8 mouse cellular contexts compared by ENCODE assay signal in genomic region chr17:29339170-29339768, GRCm38 (mm10). TPM values are rescaled to one million over a fixed set of nuclear protein-coding genes. Genes with fewer than 3 reads are reported as not detected.
A peak's percentile ranks its signal among the peaks of the same experiment; 100 is the strongest.
DNase-seq lines count a peak whose midpoint lies in the region; ATAC-seq and TF ChIP-seq lines count a peak whose summit lies in the region.

No protein-coding gene starts in this region.

- 73% methylated on average over 11 of the region's 11 CpGs for WGBS in lung, embryonic 16.5 days
- 46% methylated on average over 11 of the region's 11 CpGs for WGBS in kidney, adult 2 months
- 81% methylated on average over 11 of the region's 11 CpGs for WGBS in neural tube, embryonic 14.5 days

- peaks cover 28% of the 10 kb centered on the region for H3K4me1 ChIP-seq in lung, embryonic 16.5 days (replicated peaks; ENCODE audit: control insufficient read depth, insufficient read depth, low read length)
- peaks cover 16% of the 10 kb centered on the region for H3K4me1 ChIP-seq in kidney, adult 2 months (ENCODE audit: control insufficient read depth, insufficient read depth, low read length)
- H3K4me1 ChIP-seq in neural tube, embryonic 14.5 days (ENCODE audit: control insufficient read depth, insufficient read depth, low read length), result peaks cover 15% of the 10 kb centered on the region; the same call in 1 of the 2 replicates

- H3K4me3 ChIP-seq in lung, embryonic 16.5 days (ENCODE audit: low read length), result no peak overlapping the region
- no peak overlapping the region for H3K4me3 ChIP-seq in kidney, adult 2 months (ENCODE audit: insufficient read depth, low read depth, low read length)
- H3K4me3 ChIP-seq in neural tube, embryonic 14.5 days (ENCODE audit: low read depth, low read length), result no peak overlapping the region

- no peak for TF ChIP-seq CTCF in kidney, adult 2 months (conservative IDR thresholded peaks at IDR 0.05; ENCODE audit: insufficient read depth, insufficient read length, low read depth, low read length)

- H3K36me3 ChIP-seq in lung, embryonic 16.5 days (ENCODE audit: control insufficient read depth, insufficient read depth, low read length), result peaks cover 47% of the 10 kb centered on the region
- H3K36me3 ChIP-seq in kidney, adult 2 months (ENCODE audit: control insufficient read depth, insufficient read depth, low read length), result peaks cover 4% of the 10 kb centered on the region
- peaks cover 61% of the 10 kb centered on the region for H3K36me3 ChIP-seq in neural tube, embryonic 14.5 days (ENCODE audit: control insufficient read depth, insufficient read depth, low read length)

- no peak for ATAC-seq in lung, embryonic 16.5 days (ENCODE audit: low read depth)
- ATAC-seq in neural tube, embryonic 14.5 days (ENCODE audit: low read depth), result no peak
- no peak for ATAC-seq in granulocyte monocyte progenitor cell, adult 5-6 weeks (replicated peaks; ENCODE audit: poor library complexity, severe bottlenecking)

- H3K27ac ChIP-seq in lung, embryonic 16.5 days (ENCODE audit: low read length), result peak overlapping the region; percentile 61
- H3K27ac ChIP-seq in kidney, adult 2 months (ENCODE audit: insufficient read depth, low read depth, low read length), result no peak overlapping the region; the same call in 1 of the 2 replicates
- peak overlapping the region; percentile 39; the same call in 1 of the 2 replicates for H3K27ac ChIP-seq in neural tube, embryonic 14.5 days (ENCODE audit: low read depth, low read length)

- H3K9ac ChIP-seq in lung, embryonic 16.5 days (ENCODE audit: low read length), result no peak overlapping the region
- no peak overlapping the region for H3K9ac ChIP-seq in neural tube, embryonic 14.5 days (replicated peaks; ENCODE audit: low read depth, low read length)

- no peaks in the 10 kb centered on the region for H3K27me3 ChIP-seq in lung, embryonic 16.5 days (ENCODE audit: control insufficient read depth, insufficient read depth, low read depth, low read length)
- no peaks in the 10 kb centered on the region for H3K27me3 ChIP-seq in kidney, adult 2 months (replicated peaks; ENCODE audit: control insufficient read depth, insufficient read depth, low read length)
- H3K27me3 ChIP-seq in neural tube, embryonic 14.5 days (ENCODE audit: control insufficient read depth, insufficient read depth, low read length), result no peaks in the 10 kb centered on the region

- DNase-seq in adrenal gland, postnatal 14 days, result peak; percentile 70
- DNase-seq in adrenal gland, postnatal 4 days (ENCODE audit: low spot score in 2 of 2), result no peak
- DNase-seq in lung, postnatal 14 days, result no peak
- DNase-seq in kidney, adult 2 months, result peak; percentile 78
- no peak for DNase-seq in embryo, embryonic 11 days

- no peak overlapping the region for H3K4me2 ChIP-seq in lung, embryonic 16.5 days (ENCODE audit: low read depth, low read length)
- H3K4me2 ChIP-seq in neural tube, embryonic 14.5 days (ENCODE audit: low read depth, low read length), result no peak overlapping the region

- no peak for TF ChIP-seq POLR2A in kidney, adult 2 months (IDR thresholded peaks at IDR 0.05; ENCODE audit: low read depth, low read length)

- H3K9me3 ChIP-seq in lung, embryonic 16.5 days (ENCODE audit: control insufficient read depth, low read length), result no peaks in the 10 kb centered on the region
- H3K9me3 ChIP-seq in neural tube, embryonic 14.5 days (ENCODE audit: control insufficient read depth, low read length), result no peaks in the 10 kb centered on the region

RNA-seq across cellular contexts. Expression of gene Mtch1, which starts 8.5 kb away (rescaled TPM):
- 300 and 316 TPM in 2 replicates for total RNA-seq in adrenal gland, postnatal 14 days (2021)
- 100 to 1,000 TPM; 309 to 341 TPM for total RNA-seq in adrenal gland, postnatal 4 days (2021)
- 208 and 265 TPM in 2 replicates for polyA plus RNA-seq in lung, embryonic 16.5 days (2015; fragmentation: Nextera tagmentation; extraction: Ambion mirVana)
- 375 and 393 TPM in 2 replicates for polyA plus RNA-seq in kidney, adult 2 months (2012; rRNA removed)
- 517 and 551 TPM in 2 replicates for polyA plus RNA-seq in neural tube, embryonic 14.5 days (2014; fragmentation: Nextera tagmentation; extraction: Ambion mirVana)
- total RNA-seq in granulocyte monocyte progenitor cell, adult 5-6 weeks (2014; fragmentation: Nextera tagmentation), result 125 and 132 TPM in 2 replicates
- total RNA-seq in granulocyte monocyte progenitor cell, adult 5-6 weeks (2017), result 69.5 and 74.3 TPM in 2 replicates

RNA-seq across cellular contexts. Expression of gene Fgd2, which starts 21.4 kb away (rescaled TPM):
- 2.2 and 11.5 TPM in 2 replicates for total RNA-seq in adrenal gland, postnatal 14 days (2021)
- 1 to 10 TPM; 5.6 to 6.5 TPM for total RNA-seq in adrenal gland, postnatal 4 days (2021)
- 21.7 and 24.0 TPM in 2 replicates for polyA plus RNA-seq in lung, embryonic 16.5 days (2015; fragmentation: Nextera tagmentation; extraction: Ambion mirVana)
- 10.1 and 11.4 TPM in 2 replicates for polyA plus RNA-seq in kidney, adult 2 months (2012; rRNA removed)
- polyA plus RNA-seq in neural tube, embryonic 14.5 days (2014; fragmentation: Nextera tagmentation; extraction: Ambion mirVana), result 3.7 and 3.8 TPM in 2 replicates
- total RNA-seq in granulocyte monocyte progenitor cell, adult 5-6 weeks (2014; fragmentation: Nextera tagmentation), result 42.8 and 70.9 TPM in 2 replicates
- total RNA-seq in granulocyte monocyte progenitor cell, adult 5-6 weeks (2017), result 23.6 and 30.5 TPM in 2 replicates

RNA-seq across cellular contexts. Expression of gene Pi16, which starts 21.8 kb away (rescaled TPM):
- 20.9 and 25.7 TPM in 2 replicates for total RNA-seq in adrenal gland, postnatal 14 days (2021)
- 10 to 100 TPM; 11.3 to 13.3 TPM for total RNA-seq in adrenal gland, postnatal 4 days (2021)
- polyA plus RNA-seq in lung, embryonic 16.5 days (2015; fragmentation: Nextera tagmentation; extraction: Ambion mirVana), result 2.3 and 3.5 TPM in 2 replicates
- polyA plus RNA-seq in kidney, adult 2 months (2012; rRNA removed), result 18.4 and 22.2 TPM in 2 replicates
- 0.75 and 0.92 TPM in 2 replicates for polyA plus RNA-seq in neural tube, embryonic 14.5 days (2014; fragmentation: Nextera tagmentation; extraction: Ambion mirVana)
- 7.0 and 15.7 TPM in 2 replicates for total RNA-seq in granulocyte monocyte progenitor cell, adult 5-6 weeks (2014; fragmentation: Nextera tagmentation)
- total RNA-seq in granulocyte monocyte progenitor cell, adult 5-6 weeks (2017), result 9.9 and 10.8 TPM in 2 replicates

Comparison
In these comparisons a context has a peak if more than half of its experiments do, and no peak if none do; other contexts are left out.
1. DNase-seq: peak in adrenal gland, postnatal 14 days (single experiment) and kidney, adult 2 months (single experiment); none in adrenal gland, postnatal 4 days (0 of 2), lung, postnatal 14 days (single experiment) and embryo, embryonic 11 days (single experiment).